Mouse (Mus musculus): ENCODE data around the gene 4933415A04Rik.

4933415A04Rik gene

DNA sequence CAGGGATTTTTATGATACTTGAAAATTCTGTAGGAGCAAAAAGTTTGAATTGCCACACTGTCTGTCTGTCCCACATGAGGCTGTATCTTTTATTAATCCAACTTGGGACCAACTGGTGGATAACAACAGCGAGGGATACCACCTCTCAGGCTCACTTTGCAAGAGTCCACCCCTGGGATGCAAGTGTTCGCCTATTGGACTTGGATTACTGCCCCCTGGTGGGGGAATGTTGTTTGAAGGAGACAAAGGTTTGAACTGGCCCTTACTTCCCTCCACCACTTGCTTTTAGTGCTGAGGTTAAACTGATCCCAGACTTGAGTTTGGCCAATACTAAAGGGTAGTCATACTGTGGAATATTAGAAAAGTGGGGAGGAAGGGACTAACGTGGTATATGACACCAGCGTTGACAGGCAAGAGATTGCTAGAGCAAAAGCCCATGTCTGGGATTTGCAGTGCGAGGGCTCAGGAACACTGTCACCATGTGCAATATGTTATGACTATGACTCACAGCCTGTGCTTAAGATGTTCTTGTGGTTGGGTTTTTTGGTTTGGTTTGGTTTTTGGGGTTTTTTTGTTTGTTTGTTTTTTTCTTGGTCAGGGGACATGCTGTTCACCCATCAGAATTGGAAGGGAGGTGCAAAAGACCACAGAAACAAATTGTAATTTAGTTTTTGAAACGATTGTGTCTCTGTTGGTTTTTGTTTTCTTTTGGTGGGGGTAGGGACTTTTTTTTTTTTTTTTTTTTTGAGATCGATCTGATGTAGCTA, at the start of gene 4933415A04Rik:
Gene 4933415A04Rik, plus strand, starts transcription at position 717 of the 767 bp plus-strand sequence.
- in situ Hi-C loops (cut with MboI, MseI), result no loop called here

- in situ Hi-C loops (cut with MboI, MseI), result no loop called here
Measured at GRCm38 (mm10) chr11:43537074-43537473, 49.8 kb upstream of the 4933415A04Rik start.

DNA sequence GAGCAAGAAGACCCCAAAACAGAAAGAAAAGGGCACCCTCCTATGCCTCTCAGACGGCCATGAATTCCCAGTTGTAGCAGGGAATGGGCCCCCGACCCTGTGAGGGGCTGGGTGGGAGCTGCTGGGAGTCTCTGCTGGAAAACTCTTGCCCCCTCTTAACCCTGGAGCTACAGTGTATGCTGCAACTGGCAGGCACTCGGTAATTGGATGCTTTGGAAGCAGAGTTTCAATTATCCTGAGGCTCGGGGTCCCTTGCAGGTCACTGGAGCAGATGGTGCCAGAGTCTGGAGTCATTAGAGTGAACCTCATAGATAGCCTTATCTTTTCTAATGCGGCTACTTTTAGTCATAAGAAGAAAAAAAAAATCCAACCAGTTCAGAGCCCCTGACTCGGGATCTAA, 47.0 kb upstream of the 4933415A04Rik start:
- in situ Hi-C loops (cut with MboI, MseI), result no loop called here

DNA sequence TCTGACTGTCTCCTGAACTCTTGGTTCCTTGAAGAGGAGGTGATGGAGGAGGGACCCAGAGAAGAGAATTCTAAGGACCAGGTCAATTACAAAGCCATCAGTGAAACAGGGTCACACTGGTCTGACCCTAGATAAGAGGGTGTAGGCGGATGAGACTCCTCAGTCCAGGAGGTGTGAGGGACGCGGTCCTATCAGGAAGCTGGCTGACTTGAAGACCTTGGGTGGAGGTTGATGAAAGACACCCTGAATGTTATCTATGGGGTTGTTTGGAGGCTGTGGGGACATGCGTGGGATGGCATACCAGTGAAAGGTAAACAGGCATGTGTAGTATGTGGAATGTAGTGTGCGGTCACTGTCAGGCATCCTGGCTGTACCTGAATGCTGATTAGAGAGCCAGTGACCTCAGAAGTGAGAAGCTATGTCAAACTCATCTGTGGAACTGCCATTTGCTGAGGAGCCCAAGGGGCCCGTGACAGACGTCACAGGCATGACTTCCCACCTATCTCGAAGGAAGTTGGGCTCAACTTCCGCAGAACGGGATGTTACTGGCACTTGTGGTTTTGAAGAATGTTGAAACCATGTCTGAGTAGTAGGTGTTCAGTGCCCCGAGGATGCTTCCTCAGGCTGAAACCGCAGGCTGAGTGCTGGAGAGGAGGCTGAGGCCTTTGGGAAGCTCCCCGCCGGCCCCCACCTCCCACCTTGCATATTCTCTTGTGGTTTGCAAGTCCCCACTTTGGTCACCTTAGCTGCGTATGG, 43.0 kb upstream of the 4933415A04Rik start:
- in situ Hi-C loops (cut with MboI, MseI), result no loop called here

GRCm38 (mm10) chr11:43544819-43545218, 42.0 kb upstream of the 4933415A04Rik start:
- in situ Hi-C loops (cut with MboI, MseI), result no loop called here

DNA sequence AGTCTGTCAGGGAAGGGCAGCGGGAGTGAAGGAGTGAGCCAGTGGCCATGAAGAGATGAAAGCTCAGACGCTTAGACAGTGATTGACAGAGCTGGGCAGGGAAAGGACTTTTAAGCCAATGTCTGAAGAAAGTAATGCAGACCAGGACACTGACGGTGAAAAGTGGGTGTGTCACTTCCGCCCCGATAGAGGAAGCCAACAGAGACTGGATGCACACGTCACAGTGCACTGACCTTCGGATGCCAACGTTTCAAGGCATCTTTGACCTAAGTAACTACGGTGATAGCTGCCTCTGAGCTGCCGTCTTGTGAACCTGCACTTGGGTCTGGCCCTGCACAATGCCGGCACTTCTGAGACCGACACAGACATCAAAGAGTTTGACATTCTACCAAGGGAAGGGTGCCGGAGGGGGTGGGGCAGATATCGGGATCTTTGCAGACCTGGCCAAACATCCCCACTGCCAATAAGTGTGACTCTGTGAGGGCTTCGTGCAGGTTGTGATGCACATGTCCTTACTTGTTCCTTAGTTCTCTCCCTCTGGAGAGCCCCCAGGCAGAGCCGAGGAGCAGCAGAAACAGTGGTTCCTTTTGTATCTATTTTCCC, 40.9 kb upstream of the 4933415A04Rik start:
- in situ Hi-C loops (cut with MboI, MseI), result no loop called here

- in situ Hi-C loops (cut with MboI, MseI), result no loop called here
Measured at GRCm38 (mm10) chr11:43546678-43547077, 40.2 kb upstream of the 4933415A04Rik start.

DNA sequence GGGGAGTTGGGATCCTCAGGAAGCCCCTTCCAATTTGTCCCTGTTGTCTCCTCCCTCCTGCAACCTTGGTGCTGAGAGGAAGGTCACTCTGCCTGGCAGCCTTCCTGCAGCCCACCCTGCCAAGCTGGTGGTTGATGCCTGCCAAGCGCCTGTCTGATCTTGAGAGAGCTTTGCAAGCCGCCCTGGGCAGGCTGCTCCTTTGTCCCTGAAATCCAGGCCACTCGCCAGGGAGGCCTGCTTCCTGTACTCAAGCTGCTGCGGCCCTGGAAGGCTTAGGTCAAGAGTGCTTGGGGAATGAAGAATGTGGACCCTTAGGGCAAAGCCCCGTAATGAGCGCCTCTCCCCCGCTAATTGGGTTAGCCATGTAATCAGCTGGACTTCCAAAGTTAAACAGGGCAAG, 38.7 kb upstream of the 4933415A04Rik start:
- in situ Hi-C loops (cut with MboI, MseI), result no loop called here

- in situ Hi-C loops (cut with MboI, MseI), result no loop called here
Measured at GRCm38 (mm10) chr11:43548657-43549435, 38.0 kb upstream of the 4933415A04Rik start.

DNA sequence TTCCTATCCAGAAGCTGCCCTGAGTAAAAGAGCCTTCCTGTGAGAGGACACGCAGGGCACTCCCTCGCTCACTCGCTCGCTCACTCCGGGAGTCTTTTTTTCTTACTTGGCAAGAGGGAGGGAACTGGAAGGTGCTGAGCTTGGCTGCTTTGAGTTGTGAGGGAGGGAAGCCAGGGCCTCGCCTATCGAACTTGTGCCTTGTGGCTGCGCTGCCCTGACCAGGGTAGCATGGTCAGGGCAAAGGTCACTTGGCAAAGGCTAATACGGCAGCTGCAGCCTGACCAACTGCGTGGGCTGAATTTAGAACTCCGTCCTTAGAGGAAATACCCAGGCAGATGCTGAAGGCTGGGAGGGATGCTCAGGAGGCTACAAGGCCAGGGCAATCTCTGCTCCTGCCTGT, 37.1 kb upstream of the 4933415A04Rik start:
- in situ Hi-C loops (cut with MboI, MseI), result no loop called here

DNA sequence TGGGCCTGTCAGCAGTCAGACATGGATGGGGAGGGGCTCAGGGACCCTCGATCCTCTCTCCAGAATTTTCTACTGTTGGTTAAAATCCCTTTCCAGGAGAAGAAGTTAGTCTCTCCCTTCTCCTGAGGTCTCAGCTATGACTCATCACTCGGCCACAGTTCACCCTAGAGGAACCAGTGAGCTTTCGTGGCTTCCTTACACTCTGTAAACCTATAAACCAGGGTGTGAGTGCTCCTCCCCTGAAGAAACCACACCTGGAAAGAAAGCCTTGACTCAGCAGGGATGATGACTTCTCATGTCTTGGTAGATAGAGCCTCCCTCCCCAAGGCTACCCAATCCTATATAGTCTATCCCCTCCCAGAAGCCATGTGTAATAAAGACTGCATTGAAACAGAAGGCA, 35.1 kb upstream of the 4933415A04Rik start:
- in situ Hi-C loops (cut with MboI, MseI), result no loop called here

- in situ Hi-C loops (cut with MboI, MseI), result no loop called here
Measured at GRCm38 (mm10) chr11:43552675-43553074, 34.2 kb upstream of the 4933415A04Rik start.

DNA sequence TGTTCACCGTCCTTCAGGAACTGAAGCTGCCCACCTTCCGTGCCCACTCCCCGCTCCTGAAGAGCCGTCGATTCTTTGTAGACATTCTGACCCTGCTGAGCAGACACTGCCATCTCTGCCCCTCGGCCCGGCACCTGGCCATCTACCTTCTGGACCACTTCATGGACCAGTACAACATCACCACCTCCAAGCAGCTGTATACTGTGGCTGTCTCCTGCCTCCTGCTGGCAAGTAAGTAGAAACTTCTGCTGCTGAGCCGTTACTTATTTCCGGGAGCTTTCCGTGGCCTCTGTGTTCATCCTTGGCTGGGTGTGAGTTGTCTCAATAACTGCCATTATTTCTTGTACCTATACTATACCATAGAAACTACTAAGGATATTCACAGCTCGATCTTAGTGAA, 30.3 kb upstream of the 4933415A04Rik start:
- in situ Hi-C loops (cut with MboI, MseI), result no loop called here

GRCm38 (mm10) chr11:43559515-43560292, 27.1 kb upstream of the 4933415A04Rik start:
- in situ Hi-C loops (cut with MboI, MseI), result no loop called here

- in situ Hi-C loops (cut with MboI, MseI), result no loop called here
Measured at GRCm38 (mm10) chr11:43563654-43564244, 23.1 kb upstream of the 4933415A04Rik start.

DNA sequence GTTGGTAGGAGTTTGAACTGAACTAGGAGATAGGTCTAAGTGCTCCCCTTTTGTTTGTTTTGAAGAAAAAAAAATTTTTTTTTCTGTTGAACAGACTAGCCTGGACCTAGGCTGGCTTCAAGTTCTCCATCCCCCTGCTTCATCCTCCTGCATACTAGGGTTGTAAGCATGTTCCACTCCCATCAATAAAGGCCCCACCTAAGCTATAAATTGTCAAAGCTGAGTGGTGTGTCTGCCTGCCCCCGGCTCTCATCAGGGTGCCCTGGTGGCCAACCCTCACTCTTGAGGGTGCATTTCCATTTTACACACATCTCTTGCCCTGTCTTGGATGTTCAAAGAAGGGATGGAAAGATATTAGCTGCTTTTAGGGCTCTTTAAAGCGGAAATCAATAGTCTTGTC, 21.4 kb upstream of the 4933415A04Rik start:
- in situ Hi-C loops (cut with MboI, MseI), result no loop called here

GRCm38 (mm10) chr11:43565852-43566251, 21.0 kb upstream of the 4933415A04Rik start:
- in situ Hi-C loops (cut with MboI, MseI), result no loop called here

GRCm38 (mm10) chr11:43566696-43567095, 20.1 kb upstream of the 4933415A04Rik start:
- in situ Hi-C loops (cut with MboI, MseI), result no loop called here

- in situ Hi-C loops (cut with MboI, MseI), result no loop called here
Measured at GRCm38 (mm10) chr11:43568263-43568662, 18.6 kb upstream of the 4933415A04Rik start.

GRCm38 (mm10) chr11:43569188-43569587, 17.7 kb upstream of the 4933415A04Rik start:
- in situ Hi-C loops (cut with MboI, MseI), result no loop called here

- in situ Hi-C loops (cut with MboI, MseI), result no loop called here
Measured at GRCm38 (mm10) chr11:43569595-43569994, 17.2 kb upstream of the 4933415A04Rik start.

All from regulatory T cell (primary cell).